Mouse (Mus musculus) Muller cell, postnatal 12 days (primary cell): ENCODE measurements at regions not wholly inside any gene's neighbourhood (a gene's known extent, or its start where the extent isn't known, plus 50 kb on each side); places are given as distances from the start of the nearest gene placed in this dataset.

Experiments used
- DNase-seq: peaks from one replicate; pipeline ENCODE4 v3.0.0-alpha.2; 2015; ENCODE audit errors: inconsistent ontology term

DNA sequence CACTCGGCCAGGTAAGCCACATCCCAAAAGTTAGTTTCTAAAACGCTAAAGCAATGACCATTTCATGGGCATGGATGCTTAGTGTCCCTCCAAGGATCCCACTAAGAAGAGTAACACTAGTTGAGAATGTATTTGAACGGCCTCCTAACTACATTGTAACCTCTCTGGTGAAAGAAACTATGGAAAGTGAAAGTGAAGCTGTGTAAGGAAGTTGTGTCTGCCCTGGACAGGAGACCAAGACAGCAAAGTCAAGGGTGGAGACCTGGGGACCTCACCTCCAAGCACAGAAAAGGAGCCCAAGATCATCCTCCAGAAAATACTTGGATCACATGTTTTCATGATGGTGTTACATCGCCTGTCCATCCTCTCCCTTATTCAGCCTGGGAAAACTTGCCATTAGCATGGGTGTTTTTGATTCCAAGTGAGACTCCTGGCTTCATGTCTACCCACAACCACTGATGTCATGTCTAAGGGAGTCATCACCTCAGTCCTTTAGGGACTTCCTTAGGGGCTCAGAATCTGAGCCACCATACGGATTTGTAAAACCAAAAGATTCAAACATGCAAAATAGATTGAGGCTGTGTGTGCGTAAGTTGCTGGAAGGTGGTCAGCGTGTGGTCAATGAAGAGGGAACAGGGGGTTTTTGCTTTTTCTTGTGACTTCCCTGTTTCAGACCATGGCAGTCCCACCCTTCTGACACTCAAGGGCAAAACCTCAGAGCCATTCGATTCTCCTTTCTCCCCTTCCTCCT lies 62.4 kb upstream of the 1700016C15Rik start:
- no peak for DNase-seq

DNA sequence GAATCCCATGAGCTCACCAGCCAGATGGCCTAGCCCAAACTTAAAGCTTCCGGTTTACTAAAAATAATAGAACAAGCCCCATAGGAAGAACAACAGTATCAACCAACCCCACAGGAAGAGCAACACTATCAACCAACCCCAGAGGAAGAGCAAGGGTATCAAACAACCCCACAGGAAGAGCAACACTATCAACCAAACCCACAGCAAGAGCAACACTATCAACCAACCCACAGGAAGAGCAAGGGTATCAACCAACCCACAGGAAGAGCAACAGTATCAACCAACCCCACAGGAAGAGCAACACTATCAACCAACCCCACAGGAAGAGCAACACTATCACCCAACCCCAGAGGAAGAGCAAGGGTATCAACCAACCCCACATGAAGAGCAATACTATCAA lies 59.0 kb upstream of the 1700016C15Rik start:
- DNase-seq, result no peak

DNA sequence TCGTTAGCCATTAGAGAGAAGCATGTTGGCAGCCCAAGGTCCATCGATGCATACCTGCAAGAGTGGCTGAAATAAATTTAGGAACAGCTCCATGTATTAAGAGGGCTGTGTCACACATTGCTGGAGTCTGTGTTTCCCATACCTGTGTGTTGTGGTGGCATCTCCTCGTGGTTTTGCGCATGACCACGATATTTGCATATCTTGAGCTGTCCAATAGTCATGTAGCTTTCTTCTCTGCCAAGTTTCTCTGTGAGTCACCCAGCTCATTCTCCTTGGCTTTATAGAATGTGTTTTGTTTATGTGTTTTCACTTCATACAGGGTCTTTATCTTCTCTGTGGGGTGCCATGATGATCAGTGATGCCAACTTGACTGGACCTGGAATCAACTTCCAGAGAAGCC lies 53.0 kb upstream of the 1700016C15Rik start:
- DNase-seq, result peak; percentile 66

DNA sequence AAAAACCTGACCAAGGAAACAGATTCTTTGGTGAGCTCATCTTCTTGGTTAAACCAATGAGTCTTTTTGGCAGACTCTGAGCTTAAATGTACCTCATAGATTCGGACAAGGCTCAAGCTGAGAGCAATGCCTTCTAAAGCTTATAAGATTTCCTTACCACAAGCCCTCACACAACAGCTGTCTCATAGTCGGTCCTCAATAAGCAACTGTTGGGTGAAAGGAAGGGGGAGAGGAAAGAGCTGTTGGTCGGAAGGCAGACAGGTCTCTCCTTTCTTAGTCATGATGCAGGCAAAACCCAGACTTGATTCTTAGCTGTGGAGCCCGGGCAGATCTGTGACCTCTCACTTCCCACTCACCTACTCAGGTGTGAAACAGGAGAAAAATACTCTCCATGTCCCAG lies 50.8 kb upstream of the 1700016C15Rik start:
- DNase-seq, result no peak
